Mouse (Mus musculus) stomach, embryonic 14.5 days (tissue): ENCODE results near the gene Tmem238l. TPM values are rescaled to one million over a fixed set of nuclear protein-coding genes. Genes with fewer than 3 reads are reported as not detected.

ENCODE experiments used
- ATAC-seq: fragments of 200-750 bp; cut with Nextera tagmentation; 2 replicates; pipeline ENCODE4 v1.8.0; 2017; ENCODE audit warnings: low read depth, moderate TSS enrichment; ENCODE audit not compliant: insufficient number of reproducible peaks, insufficient read depth, low FRiP score
- H3K27ac ChIP-seq: fragments of 300-500 bp; sonication (generic); 2 replicates; pipeline ENCODE4 v1.5.1; 2014; ENCODE audit warnings: mild to moderate bottlenecking, low read length, moderate library complexity, mixed read lengths
- H3K27me3 ChIP-seq: fragments of 300-500 bp; sonication (generic); 2 replicates; pipeline ENCODE4 v1.6.1; 2014; ENCODE audit warnings: low read length, control low read depth, mixed read lengths; ENCODE audit not compliant: control insufficient read depth, insufficient read depth
- H3K36me3 ChIP-seq: fragments of 300-500 bp; sonication (generic); 2 replicates; pipeline ENCODE4 v1.6.1; 2014; ENCODE audit warnings: mild to moderate bottlenecking, control low read depth, low read length, moderate library complexity, mixed read lengths; ENCODE audit not compliant: control insufficient read depth, insufficient read depth
- H3K4me1 ChIP-seq: fragments of 300-500 bp; sonication (generic); 2 replicates; pipeline ENCODE4 v1.6.1; 2014; ENCODE audit warnings: low read length, control low read depth, mixed read lengths; ENCODE audit not compliant: control insufficient read depth, insufficient read depth
- H3K4me2 ChIP-seq: fragments of 300-500 bp; sonication (generic); replicated peaks from 2 replicates; pipeline ENCODE4 v1.6.1; 2014; ENCODE audit warnings: low read depth, low read length, control low read depth
- H3K4me3 ChIP-seq: fragments of 300-500 bp; sonication (generic); 2 replicates; pipeline ENCODE4 v1.5.1; 2014; ENCODE audit warnings: low read depth, low read length, control low read depth
- H3K9ac ChIP-seq: fragments of 300-500 bp; sonication (generic); replicated peaks from 2 replicates; pipeline ENCODE4 v1.6.1; 2014; ENCODE audit warnings: low read depth, mild to moderate bottlenecking, control low read depth, low read length, moderate library complexity, mixed read lengths
- H3K9me3 ChIP-seq: fragments of 300-500 bp; sonication (generic); 2 replicates; pipeline ENCODE4 v1.6.1; 2016; ENCODE audit warnings: low read depth, low read length, control low read depth; ENCODE audit not compliant: control insufficient read depth
- WGBS: fragments of 180-500 bp; shearing (Covaris S2); extraction: QIAGEN DNeasy Blood & Tissue Kit; methylation state at CpG from one replicate; pipeline ENCODE4 v1.1.7; 2014; 5-methylcytosine and 5-hydroxymethylcytosine counted together
- polyA plus RNA-seq: library from polyadenylated mRNA; unstranded; fragments of >200 nt; fragmentation: Nextera tagmentation; extraction: Ambion mirVana; gene quantifications from 2 replicates; pipeline ENCODE4 v1.2.1, GENCODE M21; 2014

The Tmem238l gene
- polyA plus RNA-seq, 1 experiment from 2014 or later, result 0.55 TPM

DNA sequence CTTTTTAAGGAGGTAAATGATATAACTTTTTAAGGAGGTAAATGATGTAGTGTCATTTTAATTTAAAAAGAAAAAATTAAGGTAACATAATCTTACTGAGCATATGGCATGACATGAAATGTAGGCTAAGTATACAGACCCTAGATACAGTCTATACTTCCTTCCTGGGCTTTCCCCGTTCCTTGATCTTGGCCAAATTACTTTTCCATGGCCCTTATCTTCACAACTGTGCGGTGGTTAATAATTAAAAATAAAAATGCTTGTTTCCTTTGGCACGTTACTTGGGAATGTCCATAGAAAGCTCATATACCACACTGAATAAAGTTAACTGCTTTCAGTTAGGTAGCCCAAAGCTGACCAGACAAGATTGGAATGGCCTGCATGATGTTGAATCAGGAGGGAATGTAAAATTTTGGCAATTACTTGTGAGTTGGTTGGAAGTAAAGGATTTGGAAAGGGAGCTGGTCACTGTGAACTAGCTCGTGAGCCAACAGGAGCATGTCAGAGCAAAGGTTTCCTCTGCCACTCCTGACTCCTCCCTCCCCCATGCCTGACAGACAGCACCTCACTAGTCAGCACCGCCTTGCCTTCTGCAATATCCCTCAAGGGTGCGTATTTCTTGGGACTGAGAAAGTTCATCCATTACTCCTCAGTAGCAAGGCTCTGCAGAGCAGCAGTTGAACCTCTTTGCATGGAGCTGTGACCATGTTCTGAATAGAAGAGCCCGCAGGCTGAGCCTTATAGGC is 21.8 kb upstream of the Tmem238l start:
- Histone ChIP-seq H3K27ac (no peak overlapping the region), H3K4me2 (no peak overlapping the region)
- ATAC-seq, result no peak

DNA sequence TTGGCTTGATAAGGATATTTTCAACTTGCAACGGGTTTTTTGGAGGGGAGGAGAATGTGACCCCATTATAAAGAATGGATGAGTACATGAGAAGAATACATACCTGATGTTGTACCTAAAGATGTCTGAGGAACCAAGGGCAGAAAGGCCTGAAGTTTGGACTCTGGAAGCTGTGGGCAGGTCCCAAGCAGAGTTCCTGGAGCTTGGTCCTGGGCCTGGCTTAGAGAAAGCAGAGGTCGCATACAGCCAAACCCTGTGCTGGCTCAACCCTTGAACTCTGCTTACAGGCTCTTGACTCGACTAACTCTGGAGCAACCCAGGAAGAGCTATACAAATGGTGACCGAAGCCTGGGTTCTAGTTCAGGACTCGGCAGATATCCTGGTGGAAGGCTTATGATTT is 14.4 kb upstream of the Tmem238l start:
- Histone ChIP-seq H3K9me3 (no peaks in the 10 kb centered on the region), H3K27ac (no peak overlapping the region), H3K9ac (no peak overlapping the region), H3K4me1 (no peaks in the 10 kb centered on the region), H3K36me3 (no peaks in the 10 kb centered on the region), H3K4me2 (no peak overlapping the region), H3K27me3 (no peaks in the 10 kb centered on the region), H3K4me3 (no peak overlapping the region)
- 84% methylated on average over 5 of the region's 5 CpGs for WGBS
- no peak for ATAC-seq

More for the DNA sequence above, 21.8 kb upstream of the Tmem238l start:
- H3K27me3 ChIP-seq, result no peaks in the 10 kb centered on the region
- no peaks in the 10 kb centered on the region for H3K36me3 ChIP-seq
- no peaks in the 10 kb centered on the region for H3K9me3 ChIP-seq
- H3K9ac ChIP-seq, result no peak overlapping the region
- 67% methylated on average over 7 of the region's 7 CpGs for WGBS
- no peaks in the 10 kb centered on the region for H3K4me1 ChIP-seq
- no peak overlapping the region for H3K4me3 ChIP-seq

DNA sequence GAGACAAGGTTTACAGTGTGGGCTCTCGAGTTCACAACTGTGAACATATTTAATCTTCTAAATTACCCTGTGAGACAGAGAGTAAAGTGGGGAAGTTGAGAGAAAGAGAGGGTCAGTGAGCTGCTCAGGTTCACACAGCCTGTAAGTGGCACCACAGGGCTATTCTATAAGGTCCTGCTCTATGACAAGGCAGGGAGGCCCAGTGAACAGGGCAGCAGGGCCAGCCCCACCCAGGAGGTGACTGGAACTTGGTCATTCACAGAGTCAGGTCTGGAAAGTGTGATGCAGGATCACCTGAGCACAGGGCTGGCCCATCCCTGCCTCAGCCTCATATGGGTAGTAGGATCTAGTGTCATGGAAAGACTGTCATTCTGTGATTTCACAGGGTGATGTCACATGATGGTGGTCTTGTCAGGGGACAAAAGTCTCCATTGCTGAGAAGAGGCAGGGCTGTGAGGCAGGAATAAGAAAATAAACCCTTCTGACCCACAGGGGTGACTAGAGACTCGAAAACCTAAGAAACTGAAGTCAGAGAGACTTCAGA is 11.1 kb upstream of the Tmem238l start:
- no peaks in the 10 kb centered on the region for H3K9me3 ChIP-seq
- no peaks in the 10 kb centered on the region for H3K27me3 ChIP-seq
- H3K36me3 ChIP-seq, result no peaks in the 10 kb centered on the region
- ATAC-seq, result no peak
- H3K4me2 ChIP-seq, result no peak overlapping the region
- H3K27ac ChIP-seq, result no peak overlapping the region
- 54% methylated on average over 2 of the region's 2 CpGs for WGBS
- H3K4me1 ChIP-seq, result no peaks in the 10 kb centered on the region
- H3K9ac ChIP-seq, result no peak overlapping the region
- no peak overlapping the region for H3K4me3 ChIP-seq

- Histone ChIP-seq H3K9me3 (no peaks in the 10 kb centered on the region), H3K27me3 (no peaks in the 10 kb centered on the region), H3K4me3 (no peak overlapping the region), H3K9ac (no peak overlapping the region), H3K27ac (no peak overlapping the region), H3K36me3 (no peaks in the 10 kb centered on the region), H3K4me2 (no peak overlapping the region), H3K4me1 (no peaks in the 10 kb centered on the region)
- WGBS, result 51% methylated on average over 6 of the region's 6 CpGs
- peak; percentile 37; the same call in 1 of the 2 replicates for ATAC-seq
Measured at GRCm38 (mm10) chr11:66946521-66946920, 9.9 kb upstream of the Tmem238l start.

GRCm38 (mm10) chr11:66946922-66947321 is 9.5 kb upstream of the Tmem238l start:
- H3K4me3 ChIP-seq, result no peak overlapping the region
- H3K4me1 ChIP-seq, result no peaks in the 10 kb centered on the region
- H3K9me3 ChIP-seq, result no peaks in the 10 kb centered on the region
- H3K4me2 ChIP-seq, result no peak overlapping the region
- ATAC-seq, result 0 out of 2 replicates have a peak, but pooled peaks have one; percentile 56
- no peaks in the 10 kb centered on the region for H3K27me3 ChIP-seq
- no peaks in the 10 kb centered on the region for H3K36me3 ChIP-seq
- WGBS, result 67% methylated on average over 6 of the region's 6 CpGs
- H3K9ac ChIP-seq, result no peak overlapping the region
- 0 out of 2 replicates have a peak overlapping the region, but pooled peaks have one; percentile 52 for H3K27ac ChIP-seq

DNA sequence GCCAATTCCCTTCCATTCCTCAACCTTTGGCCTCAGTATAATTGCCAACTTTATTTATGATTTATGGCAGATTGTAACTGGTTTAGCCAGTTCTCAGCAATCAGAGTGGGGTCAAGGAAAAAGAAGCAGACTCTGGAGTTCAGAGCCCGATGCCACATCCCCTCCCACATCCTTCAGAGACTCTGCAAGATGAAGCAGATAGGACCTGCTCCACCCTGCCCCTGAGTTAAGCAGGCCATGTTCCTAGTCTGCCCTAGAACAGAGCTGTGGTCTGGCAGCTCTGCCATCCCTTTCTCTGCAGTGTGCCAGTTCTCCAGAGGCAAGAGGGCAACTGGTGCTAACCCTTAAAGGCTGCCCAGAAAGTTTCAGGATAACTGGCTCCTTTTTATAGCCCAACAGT is 4.4 kb downstream of the Tmem238l start:
- no peak overlapping the region for H3K4me2 ChIP-seq
- no peak for ATAC-seq
- H3K9me3 ChIP-seq, result no peaks in the 10 kb centered on the region
- WGBS, result 50% methylated on average over 1 of the region's 1 CpGs
- H3K4me3 ChIP-seq, result no peak overlapping the region
- no peaks in the 10 kb centered on the region for H3K27me3 ChIP-seq
- H3K36me3 ChIP-seq, result no peaks in the 10 kb centered on the region
- no peaks in the 10 kb centered on the region for H3K4me1 ChIP-seq
- H3K9ac ChIP-seq, result no peak overlapping the region
- H3K27ac ChIP-seq, result no peak overlapping the region

DNA sequence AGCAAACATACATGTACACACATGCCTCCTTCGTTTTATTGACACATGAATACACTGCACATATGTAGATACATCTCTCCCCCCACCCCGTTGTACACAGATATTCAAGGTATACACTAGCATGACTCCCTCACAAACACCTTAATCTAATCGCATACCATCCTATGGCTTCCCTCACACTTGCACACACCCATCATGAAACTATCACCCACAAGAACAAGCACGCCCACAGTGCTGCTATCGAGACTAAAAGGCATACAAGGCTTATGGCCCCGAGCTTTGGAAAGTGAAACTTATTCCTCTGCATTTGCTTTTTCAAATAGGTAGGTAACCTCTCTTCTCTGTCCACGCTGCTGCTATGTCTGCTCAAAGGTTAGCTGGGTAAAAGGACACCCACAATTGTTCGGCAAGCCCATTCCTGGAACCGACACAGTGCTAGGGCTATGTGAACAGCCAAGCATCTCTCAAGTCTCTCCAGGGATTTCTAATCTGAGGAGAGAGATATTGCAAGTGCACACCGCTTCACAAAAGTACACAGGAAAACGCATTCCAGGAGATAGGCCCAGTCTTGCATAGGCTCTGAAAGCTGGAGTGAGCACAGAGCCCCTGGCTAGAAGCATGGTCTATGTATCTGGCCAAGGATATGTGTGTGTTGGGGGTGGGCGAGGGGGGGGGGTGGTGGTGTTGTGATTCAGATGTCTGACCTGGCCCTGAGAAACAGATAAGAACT is 5.2 kb downstream of the Tmem238l start:
- WGBS, result 79% methylated on average over 12 of the region's 12 CpGs
- no peak overlapping the region for H3K9ac ChIP-seq
- H3K4me2 ChIP-seq, result no peak overlapping the region
- H3K9me3 ChIP-seq, result no peaks in the 10 kb centered on the region
- ATAC-seq, result no peak
- H3K4me1 ChIP-seq, result no peaks in the 10 kb centered on the region
- no peaks in the 10 kb centered on the region for H3K27me3 ChIP-seq
- no peak overlapping the region for H3K27ac ChIP-seq
- no peaks in the 10 kb centered on the region for H3K36me3 ChIP-seq
- H3K4me3 ChIP-seq, result no peak overlapping the region

DNA sequence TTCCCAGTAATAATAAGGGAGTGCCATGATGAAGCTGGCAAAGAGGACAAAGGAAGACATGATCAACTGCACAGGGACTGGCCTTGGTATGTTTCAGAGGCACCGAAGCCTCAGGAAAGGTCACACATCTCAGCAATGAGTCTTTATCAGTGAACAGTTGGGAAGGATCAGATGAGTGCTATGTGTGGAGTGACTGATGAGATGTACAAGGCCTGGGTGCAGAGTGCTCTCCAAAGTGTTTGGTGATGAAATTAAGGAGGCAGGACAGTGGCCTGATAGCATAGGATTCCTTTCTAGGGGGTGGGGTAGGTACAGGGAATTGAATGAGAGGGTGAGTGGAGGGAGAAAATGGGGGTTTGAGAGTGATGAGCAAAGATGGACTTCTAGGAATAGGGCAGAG is 7.0 kb downstream of the Tmem238l start:
- Histone ChIP-seq H3K27me3 (no peaks in the 10 kb centered on the region), H3K9me3 (no peaks in the 10 kb centered on the region), H3K9ac (no peak overlapping the region), H3K4me1 (no peaks in the 10 kb centered on the region), H3K4me2 (no peak overlapping the region), H3K27ac (no peak overlapping the region), H3K4me3 (no peak overlapping the region), H3K36me3 (no peaks in the 10 kb centered on the region)
- no peak for ATAC-seq
- WGBS, result 91% methylated on average over 1 of the region's 1 CpGs
